In the genomic region with DNA sequence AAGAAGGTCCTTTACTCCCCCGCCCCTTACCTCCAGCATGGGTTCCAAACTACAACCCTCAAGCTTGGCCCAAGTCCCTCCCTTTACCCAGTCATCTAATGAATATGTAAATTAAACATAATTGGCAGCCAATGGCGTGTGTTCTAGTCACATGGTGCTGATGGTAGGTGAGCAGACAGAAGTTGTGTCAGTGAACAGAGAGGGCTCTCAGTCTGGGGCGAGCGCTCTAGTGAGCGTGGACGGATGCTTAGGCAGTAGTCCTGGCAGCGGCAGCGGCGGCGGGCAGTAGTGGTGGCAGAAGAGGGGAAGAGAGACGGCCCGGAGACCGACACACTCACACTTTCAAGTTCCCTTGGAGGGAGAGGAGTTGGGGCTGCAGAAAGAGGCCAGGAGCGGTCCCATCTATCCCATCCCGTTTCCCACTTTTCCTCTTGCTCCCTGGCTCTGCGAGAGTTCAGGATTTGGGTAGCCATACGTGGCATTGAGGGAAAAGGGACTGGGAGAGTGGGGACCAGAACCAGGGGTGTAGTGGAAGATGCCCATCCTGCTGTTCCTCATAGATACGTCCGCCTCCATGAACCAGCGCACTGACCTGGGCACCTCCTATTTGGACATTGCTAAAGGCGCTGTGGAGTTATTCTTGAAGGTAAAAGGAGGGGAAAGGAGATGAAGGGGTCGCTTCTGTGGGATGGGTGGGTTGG, we compare ENCODE assay signal across 8 mouse cellular contexts. TPM values are rescaled to one million over a fixed set of nuclear protein-coding genes. Genes with fewer than 3 reads are reported as not detected.
DNase-seq lines count a peak whose midpoint lies in the region; ATAC-seq lines count a peak whose summit lies in the region.

A gene (plus strand): TSS at position 187 of the 701 bp plus-strand sequence.

- peak; percentile 74 for DNase-seq in Muller cell, postnatal 12 days (ENCODE audit: inconsistent ontology term)
- DNase-seq in cerebellum, adult 9-11 months, result peak; percentile 86
- DNase-seq in frontal cortex, postnatal 10 days (ENCODE audit: low spot score in 2 of 2), result peak; percentile 68 to 69
- DNase-seq in layer of hippocampus, postnatal 14 days (ENCODE audit: low spot score in 2 of 2), result peak; percentile 58 to 81
- peak; percentile 76 for DNase-seq in lung, postnatal 14 days
- peak; percentile 44 for DNase-seq in retina, adult 2 months (ENCODE audit: low read depth, low spot score)
- peak; percentile 71 to 81 for DNase-seq in thymus, postnatal 36 days

- peak within 1 kb of the TSS; percentile 96 for H3K27ac ChIP-seq in hindbrain, embryonic 12.5 days

- ATAC-seq in hindbrain, embryonic 12.5 days (ENCODE audit: low FRiP score), result peak; percentile 83

- H3K4me2 ChIP-seq in hindbrain, embryonic 12.5 days (replicated peaks), result peak within 1 kb of the TSS; percentile 54

- peak within 1 kb of the TSS; percentile 77 for H3K9ac ChIP-seq in hindbrain, embryonic 12.5 days

- no peaks in the 10 kb centered on the region for H3K36me3 ChIP-seq in hindbrain, embryonic 12.5 days

- H3K9me3 ChIP-seq in hindbrain, embryonic 12.5 days (replicated peaks), result no peaks in the 10 kb centered on the region

- no peaks in the 10 kb centered on the region for H3K4me1 ChIP-seq in hindbrain, embryonic 12.5 days

- 21% methylated on average over 15 of the region's 22 CpGs for WGBS in hindbrain, embryonic 12.5 days

- H3K27me3 ChIP-seq in hindbrain, embryonic 12.5 days, result no peaks in the 10 kb centered on the region

- H3K4me3 ChIP-seq in hindbrain, embryonic 12.5 days, result peak within 1 kb of the TSS; percentile 58

RNA-seq across cellular contexts. Expression of the gene that starts here (rescaled TPM):
- 23.9 and 25.8 TPM in 2 replicates for polyA plus RNA-seq in hindbrain, embryonic 12.5 days (2016; fragmentation: Nextera tagmentation; extraction: Ambion mirVana)
- total RNA-seq in layer of hippocampus, postnatal 14 days (2021), result 10 to 100 TPM; 30.6 to 40.6 TPM

Comparison
In these comparisons a context has a peak if more than half of its experiments do, and no peak if none do; other contexts are left out.
1. Peak in every context shown above with its lines: DNase-seq, ATAC-seq, H3K4me3 ChIP-seq and H3K27ac ChIP-seq.